Mouse (Mus musculus): Measurements from ENCODE around the gene Lrrfip2. TPM values are rescaled to one million over a fixed set of nuclear protein-coding genes. Genes with fewer than 3 reads are reported as not detected.

Gene Lrrfip2
- total RNA-seq, 1 experiment from 2014 or later = 61.9 TPM

GRCm38 (mm10) chr9:111166612-111167011 is 49.2 kb downstream of the Lrrfip2 start:
- no peak for DNase-seq

DNA sequence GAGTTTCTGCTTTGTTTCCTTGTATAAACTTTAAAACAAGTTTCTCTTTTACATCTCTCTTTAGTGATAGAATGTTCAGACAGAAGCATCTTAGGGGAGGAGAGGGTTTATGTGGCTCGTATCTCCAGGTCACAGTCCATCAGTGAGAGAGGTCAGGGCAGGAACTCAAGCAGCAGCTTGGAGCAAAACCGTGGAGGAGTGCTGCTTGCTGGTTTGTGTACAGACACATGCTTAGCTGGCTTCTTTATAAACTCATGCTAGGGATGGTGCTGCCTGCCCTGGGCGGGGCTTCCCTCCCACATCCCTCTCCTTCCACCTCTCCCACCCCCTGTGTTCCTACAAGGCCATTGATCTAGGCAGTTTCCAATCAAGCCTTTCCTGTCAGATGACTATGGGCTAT is 53.0 kb downstream of the Lrrfip2 start:
- DNase-seq = no peak

DNA sequence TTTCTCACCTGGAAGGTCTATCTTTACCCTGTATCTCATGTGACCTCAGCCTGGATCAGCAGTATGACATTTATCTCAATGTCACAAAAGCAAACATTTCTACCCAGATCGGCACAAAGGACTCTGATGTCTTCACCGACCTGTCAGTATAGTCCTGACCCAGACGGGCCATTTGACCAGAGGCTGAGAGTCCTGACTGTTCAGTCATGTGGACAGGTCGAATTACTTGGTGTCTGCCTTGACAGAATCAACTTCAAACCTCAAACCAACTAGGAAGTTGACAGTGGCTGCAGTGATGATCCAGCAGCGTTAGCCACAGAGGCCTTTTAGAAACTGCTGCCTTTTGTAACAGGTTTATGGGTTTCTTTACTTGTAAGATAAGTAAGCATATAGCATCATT is 56.7 kb downstream of the Lrrfip2 start:
- no peak for DNase-seq

GRCm38 (mm10) chr9:111178971-111179370 is 61.6 kb downstream of the Lrrfip2 start:
- DNase-seq = no peak

- DNase-seq = no peak
Observed at GRCm38 (mm10) chr9:111182176-111182575, 64.8 kb downstream of the Lrrfip2 start.

- no peak for DNase-seq
Observed at GRCm38 (mm10) chr9:111184929-111185328, 67.5 kb downstream of the Lrrfip2 start.

GRCm38 (mm10) chr9:111186861-111187260 is 69.5 kb downstream of the Lrrfip2 start:
- no peak for DNase-seq

GRCm38 (mm10) chr9:111188731-111189130 is 71.3 kb downstream of the Lrrfip2 start:
- no peak for DNase-seq

GRCm38 (mm10) chr9:111193211-111193610 is 75.8 kb downstream of the Lrrfip2 start:
- DNase-seq = no peak

GRCm38 (mm10) chr9:111197116-111197515 is 79.7 kb downstream of the Lrrfip2 start:
- no peak for DNase-seq

DNA sequence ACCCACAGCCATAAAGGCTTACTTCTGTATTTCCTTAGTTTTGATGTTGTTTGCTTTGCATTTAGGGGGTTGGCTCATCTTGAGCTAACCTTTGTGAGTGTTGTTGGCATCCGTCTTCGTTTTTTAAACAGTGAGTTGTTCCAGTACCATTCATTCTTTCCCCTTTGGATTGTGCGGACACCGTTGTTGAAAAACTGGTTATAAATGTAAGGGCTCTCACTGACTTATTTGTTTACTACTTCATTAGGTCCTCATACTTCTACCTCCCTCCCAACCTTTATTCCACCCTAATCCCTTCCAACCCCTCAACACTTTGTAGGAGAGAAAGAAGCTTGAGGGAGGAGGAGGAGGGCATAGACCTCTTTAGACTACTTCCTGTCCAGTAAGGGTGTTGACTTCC is 80.3 kb downstream of the Lrrfip2 start:
- no peak for DNase-seq

DNA sequence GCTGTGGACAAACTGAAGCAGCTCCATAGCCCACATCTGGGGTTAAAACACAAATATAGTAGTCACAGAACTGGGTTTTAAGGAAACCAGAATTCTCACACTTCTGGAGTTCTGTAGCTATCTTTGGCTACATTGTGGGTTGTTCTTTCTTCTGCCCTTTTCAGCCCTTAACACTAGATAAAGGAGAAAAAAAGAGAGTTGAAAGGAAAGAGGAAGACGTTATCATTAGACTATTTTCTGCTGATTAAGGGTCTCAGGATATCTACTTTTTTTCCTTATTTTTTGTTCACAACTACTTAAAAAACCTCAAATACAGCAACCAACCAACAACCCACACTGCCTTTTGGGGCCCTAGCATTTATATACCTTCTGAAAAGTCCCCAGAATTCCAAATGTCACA is 80.9 kb downstream of the Lrrfip2 start:
- DNase-seq = no peak

GRCm38 (mm10) chr9:111200208-111200607 is 82.8 kb downstream of the Lrrfip2 start:
- no peak for DNase-seq

DNA sequence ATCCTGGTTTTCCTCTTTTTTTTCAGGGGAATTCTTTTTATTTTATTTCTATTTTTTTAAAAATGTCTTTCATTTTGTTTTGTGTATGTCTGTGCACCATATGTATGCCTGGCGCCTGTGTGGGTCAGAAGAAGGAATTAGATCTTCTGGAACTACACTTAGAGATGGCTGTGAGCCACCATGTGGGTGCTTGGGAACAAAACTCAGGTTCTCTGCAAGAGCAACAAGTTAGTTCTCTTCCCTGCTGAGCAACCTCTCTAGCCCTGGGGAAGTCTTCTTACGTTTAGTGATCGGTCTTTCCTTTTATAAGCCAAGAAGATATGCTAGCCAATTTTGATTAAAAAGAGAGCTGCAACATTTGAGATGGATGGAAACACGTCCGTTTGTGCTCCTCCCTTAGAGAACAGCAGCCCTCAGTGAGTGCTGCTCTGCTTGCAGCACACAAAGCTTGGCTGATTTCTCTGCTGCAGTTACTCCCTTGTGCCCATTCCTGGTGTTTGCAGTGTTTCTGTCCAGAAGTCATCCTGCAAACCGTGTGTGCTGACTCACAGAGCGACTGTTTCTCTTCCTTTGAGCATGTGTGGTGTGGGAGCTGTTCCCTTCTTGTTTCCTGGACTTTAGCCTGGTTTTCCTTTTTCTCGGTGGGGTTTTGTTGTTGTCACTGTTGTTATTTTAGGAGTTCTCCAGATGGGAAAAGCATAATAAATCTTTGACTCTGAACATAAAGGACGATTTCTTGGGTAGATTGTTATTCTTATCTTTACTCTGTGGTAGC is 87.4 kb downstream of the Lrrfip2 start:
- no peak for DNase-seq

DNA sequence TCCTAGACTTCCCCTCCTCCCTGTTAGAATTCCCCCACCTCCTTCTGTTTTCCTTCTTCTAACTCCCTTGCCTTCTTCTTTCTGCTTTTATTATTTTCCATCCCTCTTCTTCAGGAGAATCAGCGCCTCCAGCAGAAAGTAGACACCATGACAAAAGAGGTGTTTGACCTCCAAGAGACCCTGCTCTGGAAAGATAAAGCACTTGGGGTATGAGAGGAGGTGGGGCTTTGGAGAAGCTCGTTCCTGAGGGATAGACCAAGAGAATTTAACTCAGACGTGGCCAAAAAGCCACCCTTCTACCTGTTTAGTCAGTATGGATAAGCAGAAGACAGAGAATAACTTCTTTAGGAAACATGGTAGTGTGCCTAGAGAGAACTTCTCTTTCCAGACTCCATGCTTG is 90.3 kb downstream of the Lrrfip2 start:
- no peak for DNase-seq

DNA sequence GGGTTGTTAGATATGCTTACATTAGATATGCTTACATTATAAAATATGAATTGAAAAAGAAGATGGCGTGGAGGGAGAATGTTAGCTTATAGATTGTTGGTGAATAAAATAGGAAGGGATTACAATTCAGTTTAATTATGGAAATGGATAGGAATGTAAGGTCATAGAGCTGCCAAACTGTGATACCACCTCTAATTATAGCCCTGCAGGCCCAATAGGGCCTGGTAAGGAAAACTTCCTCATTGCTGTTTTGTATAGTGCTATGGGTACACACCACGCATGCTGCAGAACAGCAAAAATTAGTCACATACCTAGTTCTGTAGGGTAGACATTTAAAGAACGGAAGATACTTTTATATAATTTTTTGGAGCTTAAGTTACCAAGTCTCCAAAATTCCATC is 90.8 kb downstream of the Lrrfip2 start:
- DNase-seq = no peak

- DNase-seq = no peak
Observed at GRCm38 (mm10) chr9:111209158-111209699, 91.8 kb downstream of the Lrrfip2 start.

GRCm38 (mm10) chr9:111210412-111210811 is 93.0 kb downstream of the Lrrfip2 start:
- no peak for DNase-seq

- DNase-seq = no peak
Observed at GRCm38 (mm10) chr9:111211122-111212041, 94.0 kb downstream of the Lrrfip2 start.

DNA sequence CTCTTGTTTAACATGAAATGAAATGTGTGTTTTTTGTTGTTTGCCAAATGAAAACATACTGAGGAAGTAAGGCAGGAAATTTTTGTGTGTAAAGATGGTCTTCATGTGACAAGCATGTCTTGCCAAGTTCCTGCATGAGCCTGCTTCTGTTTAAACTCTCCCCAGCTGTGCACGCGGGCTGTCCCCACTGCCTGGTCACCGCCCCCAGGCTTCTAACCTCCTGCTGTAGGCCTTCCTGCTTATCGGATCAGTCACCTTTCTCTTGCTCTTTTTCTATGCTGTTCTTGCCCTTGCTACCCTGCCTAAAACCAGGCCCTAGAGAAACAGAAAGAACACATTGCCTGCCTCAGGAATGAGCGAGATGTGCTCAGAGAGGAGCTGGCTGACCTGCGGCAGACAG is 96.1 kb downstream of the Lrrfip2 start:
- DNase-seq = no peak

DNA sequence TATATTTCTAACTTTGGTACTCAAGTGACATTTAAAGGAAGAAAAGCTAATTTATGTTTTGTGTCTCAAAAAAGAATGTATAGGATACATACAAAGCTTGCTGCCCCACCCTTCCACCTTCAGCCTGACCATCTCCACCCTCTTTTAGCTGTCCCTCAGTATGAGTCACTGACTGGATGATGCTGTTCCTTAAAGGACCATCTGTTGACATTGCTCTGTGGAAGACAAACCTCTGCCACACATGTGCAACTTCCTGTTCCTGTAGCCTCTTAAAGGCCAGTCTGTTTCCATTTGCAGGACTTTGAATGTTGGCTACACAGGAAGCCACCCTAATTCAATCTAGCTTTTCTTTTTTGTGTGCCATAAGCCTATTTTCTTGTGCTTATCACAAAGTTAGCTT is 99.0 kb downstream of the Lrrfip2 start:
- no peak for DNase-seq

DNA sequence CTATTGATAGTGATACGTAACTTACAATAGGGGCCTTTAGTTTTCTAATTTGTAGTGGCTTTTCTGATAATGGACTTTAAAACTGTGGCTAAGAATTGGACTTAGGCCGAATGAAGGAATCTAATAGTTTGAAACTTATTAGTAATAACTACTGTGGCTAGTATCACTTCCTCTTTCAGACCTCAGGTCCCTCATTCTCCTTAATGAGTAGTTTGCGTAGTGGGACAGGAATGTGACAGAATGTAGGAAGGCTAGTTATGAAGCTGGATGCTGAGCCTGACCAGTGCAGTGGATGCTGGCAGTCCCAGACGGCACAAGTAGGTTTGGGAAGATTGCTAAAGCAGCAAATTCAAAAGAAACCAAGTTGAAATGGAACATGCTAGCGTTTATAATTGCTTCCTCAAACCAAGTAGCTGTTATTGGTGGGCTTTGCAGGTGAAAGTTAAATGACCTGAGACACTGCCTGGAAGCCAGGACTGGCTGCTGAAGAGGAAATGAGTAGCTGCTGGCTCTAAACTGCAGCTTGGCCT is 103.2 kb downstream of the Lrrfip2 start:
- no peak for DNase-seq

DNA sequence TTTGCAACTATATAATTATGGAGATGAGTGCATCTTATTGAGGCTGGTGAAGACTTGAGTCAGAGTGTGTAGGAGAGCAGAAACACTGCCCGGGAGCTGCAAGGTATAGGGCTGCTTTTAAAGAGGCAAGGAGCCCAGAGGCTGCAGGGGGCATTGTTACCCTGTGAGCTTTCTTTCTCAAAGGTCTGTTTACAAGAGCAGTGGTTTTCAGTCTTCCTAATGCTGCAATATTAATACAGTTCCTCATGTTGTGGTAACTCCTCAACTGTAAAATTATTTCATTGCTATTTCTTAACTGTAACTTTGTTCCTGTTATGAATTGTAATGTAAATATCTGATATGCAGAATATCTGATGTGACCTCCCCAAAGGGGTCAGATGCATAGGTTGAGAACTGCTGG is 104.2 kb downstream of the Lrrfip2 start:
- DNase-seq = no peak
